Mouse (Mus musculus) limb, embryonic 13.5 days (tissue): ENCODE data around the gene Smad1. TPM values are rescaled to one million over a fixed set of nuclear protein-coding genes. Genes with fewer than 3 reads are reported as not detected.

ENCODE experiments used
- ATAC-seq: fragments of 200-750 bp; cut with Nextera tagmentation; 2 replicates; pipeline ENCODE4 v1.8.0; 2017; ENCODE audit warnings: low read depth, moderate number of reproducible peaks, moderate TSS enrichment; ENCODE audit not compliant: low FRiP score
- H3K27ac ChIP-seq: fragments of 300-500 bp; sonication (generic); 2 replicates; pipeline ENCODE4 v1.5.1; 2015; ENCODE audit warnings: inconsistent platforms, mild to moderate bottlenecking, moderate library complexity
- H3K27me3 ChIP-seq: fragments of 300-500 bp; sonication (generic); 2 replicates; pipeline ENCODE4 v1.6.1; 2015; ENCODE audit warnings: mild to moderate bottlenecking, inconsistent platforms
- H3K36me3 ChIP-seq: fragments of 300-500 bp; sonication (generic); 2 replicates; pipeline ENCODE4 v1.6.1; 2015; ENCODE audit warnings: inconsistent platforms, mild to moderate bottlenecking, moderate library complexity
- H3K4me1 ChIP-seq: fragments of 300-500 bp; sonication (generic); 2 replicates; pipeline ENCODE4 v1.6.1; 2015; ENCODE audit warnings: inconsistent platforms
- H3K4me2 ChIP-seq: fragments of 300-500 bp; sonication (generic); replicated peaks from 2 replicates; pipeline ENCODE4 v1.6.1; 2015; ENCODE audit warnings: inconsistent platforms, mild to moderate bottlenecking, moderate library complexity
- H3K4me3 ChIP-seq: fragments of 300-500 bp; sonication (generic); 2 replicates; pipeline ENCODE4 v1.5.1; 2015; ENCODE audit warnings: moderate library complexity, mild to moderate bottlenecking, inconsistent platforms
- H3K9ac ChIP-seq: fragments of 300-500 bp; sonication (generic); 2 replicates; pipeline ENCODE4 v1.6.1; 2015; ENCODE audit warnings: mild to moderate bottlenecking, inconsistent platforms
- H3K9me3 ChIP-seq: fragments of 300-500 bp; sonication (generic); 2 replicates; pipeline ENCODE4 v1.6.1; 2016; ENCODE audit warnings: inconsistent platforms
- whole genome bisulfite sequencing: fragments of 180-500 bp; shearing (Covaris S2); methylation state at CpG from one replicate; pipeline ENCODE4 v1.1.7; 2015; 5-methylcytosine and 5-hydroxymethylcytosine counted together
- polyA plus RNA-seq: library from polyadenylated mRNA; unstranded; fragments of >200 nt; fragmentation: Nextera tagmentation; extraction: Ambion mirVana; gene quantifications from 2 replicates; pipeline ENCODE4 v1.2.1, GENCODE M21; 2015

Gene Smad1
- polyA plus RNA-seq, 1 experiment from 2014 or later = 48.2 TPM

GRCm38 (mm10) chr8:79367350-79367749 lies 32.0 kb downstream of the Smad1 start:
- H3K4me1 ChIP-seq = peaks cover 53% of the 10 kb centered on the region
- H3K4me2 ChIP-seq = no peak overlapping the region
- H3K36me3 ChIP-seq = peaks cover 65% of the 10 kb centered on the region
- ATAC-seq = no peak
- no peaks in the 10 kb centered on the region for H3K27me3 ChIP-seq
- no peaks in the 10 kb centered on the region for H3K9me3 ChIP-seq
- no peak overlapping the region for H3K4me3 ChIP-seq
- 75% methylated on average over 11 of the region's 12 CpGs for WGBS
- no peak overlapping the region for H3K9ac ChIP-seq
- no peak overlapping the region for H3K27ac ChIP-seq

- H3K4me3 ChIP-seq = no peak overlapping the region
- H3K27me3 ChIP-seq = no peaks in the 10 kb centered on the region
- no peak overlapping the region for H3K4me2 ChIP-seq
- H3K9ac ChIP-seq = no peak overlapping the region
- peaks cover 49% of the 10 kb centered on the region for H3K4me1 ChIP-seq
- H3K27ac ChIP-seq = no peak overlapping the region
- ATAC-seq = no peak
- WGBS = 94% methylated on average over 9 of the region's 9 CpGs
- H3K9me3 ChIP-seq = no peaks in the 10 kb centered on the region
- H3K36me3 ChIP-seq = peaks cover 54% of the 10 kb centered on the region
Measured at GRCm38 (mm10) chr8:79366227-79366626, 33.1 kb downstream of the Smad1 start.

DNA sequence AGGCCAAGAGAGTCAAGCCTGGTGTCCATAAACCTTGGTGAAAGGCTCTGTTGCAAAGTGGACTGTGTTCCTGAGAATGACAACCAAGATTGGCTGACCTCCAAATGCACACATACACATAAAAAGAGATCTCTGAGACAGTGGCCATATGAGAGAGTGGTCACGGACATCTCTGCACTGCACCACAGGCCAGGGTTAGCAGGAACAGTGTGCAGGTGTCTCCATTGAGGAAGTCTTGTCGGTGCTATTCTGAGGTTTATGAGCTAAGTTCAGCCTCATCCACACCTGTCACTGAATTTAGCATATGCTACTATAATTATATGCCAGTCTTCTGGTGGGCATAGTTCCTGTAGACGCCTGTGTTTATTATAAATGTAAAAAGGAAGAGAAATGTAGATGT lies 33.6 kb downstream of the Smad1 start:
- ATAC-seq = no peak
- Histone ChIP-seq H3K4me2 (no peak overlapping the region), H3K9me3 (no peaks in the 10 kb centered on the region), H3K27ac (no peak overlapping the region), H3K27me3 (no peaks in the 10 kb centered on the region), H3K36me3 (peaks cover 48% of the 10 kb centered on the region), H3K9ac (no peak overlapping the region), H3K4me3 (no peak overlapping the region), H3K4me1 (peaks cover 50% of the 10 kb centered on the region)
- WGBS = 82% methylated on average over 3 of the region's 3 CpGs

DNA sequence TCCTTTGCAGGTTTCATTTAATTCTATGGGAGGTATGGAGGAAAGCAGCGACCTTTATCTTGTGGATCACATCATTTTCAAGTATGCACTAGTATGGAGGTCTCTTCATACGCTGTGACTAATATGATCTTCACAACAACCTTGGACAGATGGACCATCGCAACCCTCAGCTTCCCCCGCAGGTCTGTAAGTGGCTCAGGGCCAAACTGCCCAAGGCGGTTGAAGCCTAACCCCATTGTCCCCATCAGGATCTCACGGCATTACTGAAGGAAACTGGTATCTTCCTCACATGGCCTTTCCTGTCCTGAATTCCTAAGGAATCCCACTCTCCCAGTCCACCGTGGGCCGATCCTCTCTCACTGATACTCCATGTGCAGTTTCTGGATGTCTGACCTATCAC lies 34.5 kb downstream of the Smad1 start:
- H3K36me3 ChIP-seq = peaks cover 39% of the 10 kb centered on the region
- no peak overlapping the region for H3K27ac ChIP-seq
- no peak overlapping the region for H3K9ac ChIP-seq
- WGBS = 90% methylated on average over 8 of the region's 8 CpGs
- H3K4me2 ChIP-seq = no peak overlapping the region
- ATAC-seq = no peak
- H3K9me3 ChIP-seq = no peaks in the 10 kb centered on the region
- H3K27me3 ChIP-seq = no peaks in the 10 kb centered on the region
- no peak overlapping the region for H3K4me3 ChIP-seq
- H3K4me1 ChIP-seq = peaks cover 52% of the 10 kb centered on the region

GRCm38 (mm10) chr8:79362430-79362829 lies 36.9 kb downstream of the Smad1 start:
- peak; percentile 83 for ATAC-seq
- Histone ChIP-seq H3K4me3 (no peak overlapping the region), H3K4me1 (peaks cover 32% of the 10 kb centered on the region), H3K36me3 (peaks cover 20% of the 10 kb centered on the region), H3K27me3 (no peaks in the 10 kb centered on the region), H3K9me3 (no peaks in the 10 kb centered on the region), H3K9ac (no peak overlapping the region), H3K4me2 (no peak overlapping the region), H3K27ac (peak overlapping the region; percentile 55; the same call in 1 of the 2 replicates)
- WGBS = 20% methylated on average over 2 of the region's 2 CpGs

DNA sequence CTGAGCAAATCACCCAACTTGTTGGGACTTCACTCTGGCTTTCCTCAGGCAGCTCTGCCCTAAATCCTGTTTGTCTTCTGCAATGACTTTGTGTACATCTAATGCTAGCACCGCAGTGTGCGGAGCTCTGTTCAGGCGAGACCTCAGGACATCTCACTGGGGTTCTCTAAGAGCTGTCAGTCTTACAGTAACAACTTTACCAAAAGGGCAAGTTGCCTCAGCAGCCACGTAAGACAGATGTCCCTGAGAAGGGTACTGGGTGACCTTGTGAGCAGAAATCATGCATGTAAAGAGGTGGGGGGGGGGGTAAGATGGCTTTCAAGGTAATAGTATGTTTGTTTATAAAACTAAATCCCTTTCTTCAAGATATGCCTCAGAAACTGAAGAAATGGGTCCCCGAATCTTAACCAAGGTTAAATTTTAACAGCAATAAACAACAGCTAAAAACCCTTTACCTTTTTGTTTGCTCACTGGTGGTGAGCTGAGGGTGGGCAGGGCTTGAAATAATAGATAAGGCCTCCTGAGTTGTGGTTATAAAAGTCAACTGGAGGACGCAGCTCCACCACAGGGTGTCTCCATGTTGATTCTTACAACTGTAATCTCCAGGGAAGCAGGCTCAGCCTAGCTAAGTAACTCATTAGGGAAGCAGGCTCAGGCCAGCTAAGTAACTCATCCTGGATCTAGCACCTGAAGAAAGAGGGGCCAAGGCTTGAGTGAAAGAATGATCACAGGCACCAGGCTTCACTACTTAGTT lies 38.4 kb downstream of the Smad1 start:
- Histone ChIP-seq H3K4me1 (peaks cover 38% of the 10 kb centered on the region), H3K9me3 (no peaks in the 10 kb centered on the region), H3K36me3 (peaks cover 17% of the 10 kb centered on the region), H3K27me3 (no peaks in the 10 kb centered on the region), H3K4me3 (no peak overlapping the region), H3K9ac (0 out of 2 replicates have a peak overlapping the region, but pooled peaks have one; percentile 26), H3K4me2 (no peak overlapping the region), H3K27ac (no peak overlapping the region)
- WGBS = 78% methylated on average over 6 of the region's 6 CpGs
- ATAC-seq = no peak

- Histone ChIP-seq H3K4me2 (no peak overlapping the region), H3K27me3 (no peaks in the 10 kb centered on the region), H3K36me3 (peaks cover 11% of the 10 kb centered on the region), H3K27ac (no peak overlapping the region), H3K9ac (0 out of 2 replicates have a peak overlapping the region, but pooled peaks have one; percentile 26), H3K9me3 (no peaks in the 10 kb centered on the region), H3K4me1 (peaks cover 39% of the 10 kb centered on the region), H3K4me3 (no peak overlapping the region)
- ATAC-seq = no peak
- WGBS = 76% methylated on average over 9 of the region's 9 CpGs
Measured at GRCm38 (mm10) chr8:79360302-79360701, 39.0 kb downstream of the Smad1 start.

- Histone ChIP-seq H3K4me2 (peak overlapping the region; percentile 35; the same call in 1 of the 2 replicates), H3K27me3 (no peaks in the 10 kb centered on the region)
Measured at GRCm38 (mm10) chr8:79355721-79356434, 43.4 kb downstream of the Smad1 start.

DNA sequence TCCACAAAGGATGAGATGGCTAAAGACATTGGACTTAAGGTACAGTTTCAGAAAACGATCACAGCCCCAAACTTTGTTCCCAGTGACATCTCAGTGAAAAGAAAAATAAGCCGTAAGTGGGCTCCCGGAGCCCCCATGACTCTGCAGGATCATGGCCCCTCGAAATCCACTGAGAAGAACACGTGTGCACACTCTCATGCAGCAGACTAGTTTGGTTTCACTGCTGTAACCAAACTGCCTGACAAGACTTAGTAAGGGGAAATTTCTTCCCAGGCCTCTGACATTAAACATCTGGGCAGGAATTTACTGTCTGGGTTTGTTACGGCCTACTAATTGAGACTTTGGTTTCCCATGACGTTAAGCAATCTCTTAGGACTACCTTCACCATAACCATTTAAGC lies 45.3 kb downstream of the Smad1 start:
- Histone ChIP-seq H3K27ac (peak overlapping the region; percentile 48; the same call in 1 of the 2 replicates), H3K36me3 (peaks cover 41% of the 10 kb centered on the region), H3K4me3 (no peak overlapping the region), H3K9ac (no peak overlapping the region), H3K9me3 (no peaks in the 10 kb centered on the region), H3K27me3 (no peaks in the 10 kb centered on the region), H3K4me2 (no peak overlapping the region), H3K4me1 (peaks cover 50% of the 10 kb centered on the region)
- ATAC-seq = no peak
- WGBS = 54% methylated on average over 7 of the region's 7 CpGs

More at GRCm38 (mm10) chr8:79355721-79356434, 43.4 kb downstream of the Smad1 start:
- WGBS = 38% methylated on average over 16 of the region's 16 CpGs
- peaks cover 28% of the 10 kb centered on the region for H3K36me3 ChIP-seq
- H3K27ac ChIP-seq = peak overlapping the region; percentile 52
- peaks cover 52% of the 10 kb centered on the region for H3K4me1 ChIP-seq
- no peak overlapping the region for H3K4me3 ChIP-seq
- H3K9me3 ChIP-seq = no peaks in the 10 kb centered on the region
- ATAC-seq = peak; percentile 64; the same call in 1 of the 2 replicates
- H3K9ac ChIP-seq = no peak overlapping the region

DNA sequence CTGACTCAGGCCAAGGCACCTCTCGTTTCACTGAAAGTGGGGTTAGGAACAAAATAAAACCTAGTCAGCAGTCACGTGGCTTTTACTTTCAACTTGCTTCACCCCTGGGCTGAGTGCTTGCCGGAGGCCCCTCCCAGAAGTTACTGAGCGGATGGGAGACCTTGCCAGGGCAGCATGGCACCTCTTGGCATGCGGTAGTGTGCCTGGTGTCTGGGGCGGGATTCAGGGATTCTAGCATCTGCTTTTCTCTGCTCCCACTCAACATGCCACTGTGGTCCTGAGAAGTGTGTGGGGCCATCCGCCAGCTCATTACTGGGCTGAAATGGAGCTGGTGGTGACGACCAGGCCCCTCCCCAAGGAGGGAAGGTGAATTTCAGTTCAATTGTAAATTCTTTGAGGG lies 47.4 kb downstream of the Smad1 start:
- Histone ChIP-seq H3K4me1 (peaks cover 50% of the 10 kb centered on the region), H3K9me3 (no peaks in the 10 kb centered on the region), H3K9ac (no peak overlapping the region), H3K27me3 (no peaks in the 10 kb centered on the region), H3K36me3 (peaks cover 53% of the 10 kb centered on the region), H3K27ac (no peak overlapping the region), H3K4me3 (no peak overlapping the region), H3K4me2 (no peak overlapping the region)
- ATAC-seq = no peak
- WGBS = 75% methylated on average over 8 of the region's 8 CpGs

DNA sequence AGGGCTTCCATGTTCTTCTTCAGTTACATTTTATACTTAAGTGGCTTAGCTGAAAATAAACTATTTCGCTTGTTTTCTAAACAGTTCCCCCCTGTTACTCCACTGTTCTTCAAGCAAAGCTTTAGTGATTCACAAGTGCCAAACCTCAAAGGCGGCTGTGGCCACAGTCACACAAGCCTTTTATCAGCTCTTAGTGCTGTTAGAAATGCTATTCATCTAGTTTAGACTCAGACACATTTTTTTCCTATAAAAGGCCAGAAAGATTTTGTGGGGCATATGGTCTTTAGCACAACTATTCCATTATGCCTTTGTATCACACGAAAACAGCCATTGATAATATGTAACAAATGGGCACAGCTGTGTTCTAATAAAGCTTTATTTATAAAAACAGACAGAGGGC lies 48.5 kb downstream of the Smad1 start:
- Histone ChIP-seq H3K27me3 (no peaks in the 10 kb centered on the region), H3K9me3 (no peaks in the 10 kb centered on the region), H3K4me1 (peaks cover 42% of the 10 kb centered on the region), H3K9ac (no peak overlapping the region), H3K27ac (no peak overlapping the region), H3K4me2 (no peak overlapping the region), H3K4me3 (no peak overlapping the region), H3K36me3 (peaks cover 62% of the 10 kb centered on the region)
- WGBS = 74% methylated on average over 3 of the region's 3 CpGs
- ATAC-seq = no peak

DNA sequence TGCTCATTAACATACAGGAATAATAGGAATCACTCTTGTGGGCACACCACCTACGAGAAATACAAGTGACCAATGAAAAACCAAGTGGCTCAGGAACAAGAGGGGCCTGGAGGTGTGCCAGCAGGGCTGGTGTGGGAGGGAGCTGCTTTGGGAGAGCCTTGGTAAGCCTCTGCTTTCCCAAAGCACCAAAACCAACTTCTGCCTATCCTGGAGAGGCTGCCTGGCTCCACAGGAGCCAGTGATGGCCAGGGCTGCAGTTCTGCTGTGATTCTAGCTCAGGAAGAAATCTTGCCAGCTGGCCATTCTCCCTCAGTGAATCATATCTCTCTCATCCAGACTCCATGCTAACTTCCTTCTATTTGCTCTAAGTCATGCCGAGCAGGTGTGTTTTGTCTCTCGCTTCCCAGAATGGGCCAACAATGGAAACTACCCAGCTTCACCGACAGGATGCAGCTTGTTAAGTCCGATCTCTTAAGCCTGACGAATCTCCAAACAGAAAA lies 49.2 kb downstream of the Smad1 start:
- peaks cover 67% of the 10 kb centered on the region for H3K36me3 ChIP-seq
- no peak overlapping the region for H3K27ac ChIP-seq
- 78% methylated on average over 6 of the region's 6 CpGs for WGBS

More for the DNA sequence above, 49.2 kb downstream of the Smad1 start:
- no peaks in the 10 kb centered on the region for H3K27me3 ChIP-seq
- H3K9me3 ChIP-seq = no peaks in the 10 kb centered on the region
- H3K9ac ChIP-seq = no peak overlapping the region
- H3K4me1 ChIP-seq = peaks cover 35% of the 10 kb centered on the region
- ATAC-seq = no peak
- H3K4me3 ChIP-seq = no peak overlapping the region
- H3K4me2 ChIP-seq = no peak overlapping the region
